Comparison of ENCODE assay signal across 15 mouse cellular contexts in genomic region chr13:37636363-37636762, GRCm38 (mm10).
"Had no signal": no experiment of that assay in that cellular context is flagged by ENCODE, and none has a peak within 500 bp of the region (broad histone marks: within the 10 kb centered on the region; RNA-seq: fewer than 3 reads in every experiment).

No protein-coding gene starts in this region.

- H3K36me3 ChIP-seq: neural tube, embryonic 15.5 days; stomach, embryonic 15.5 days had no signal

- H3K27ac ChIP-seq: neural tube, embryonic 15.5 days; stomach, embryonic 15.5 days; stomach, postnatal 0 days had no signal

- H3K4me2 ChIP-seq: neural tube, embryonic 15.5 days; stomach, embryonic 15.5 days had no signal

- H3K27me3 ChIP-seq: neural tube, embryonic 15.5 days; stomach, embryonic 15.5 days had no signal

- H3K9ac ChIP-seq: neural tube, embryonic 15.5 days; stomach, embryonic 15.5 days had no signal

- DNase-seq: retina, postnatal 1 day; right cerebral cortex, adult 18-20 months; right cerebral cortex, postnatal 14 days; right cerebral cortex, postnatal 25 days; right cerebral cortex, postnatal 4 days; spleen, adult 18-20 months; thymus, adult 18-20 months; thymus, adult 2 months; thymus, postnatal 14 days; thymus, postnatal 25 days; thymus, postnatal 36 days; thymus, postnatal 4 days had no signal

- H3K4me1 ChIP-seq: stomach, embryonic 15.5 days had no signal

- H3K4me3 ChIP-seq: neural tube, embryonic 15.5 days; stomach, embryonic 15.5 days had no signal

- H3K9me3 ChIP-seq: neural tube, embryonic 15.5 days; stomach, embryonic 15.5 days had no signal
